ENCODE assay signal across 7 mouse cellular contexts in genomic region chr4:55532407-55533195, GRCm38 (mm10). TPM values are rescaled to one million over a fixed set of nuclear protein-coding genes. Genes with fewer than 3 reads are reported as not detected.
DNase-seq lines count a peak whose midpoint lies in the region; ATAC-seq lines count a peak whose summit lies in the region.

TSS of gene Klf4 (minus strand) at chr4:55532466.

- H3K4me1 ChIP-seq in embryonic facial prominence, embryonic 10.5 days = peaks cover 41% of the 10 kb centered on the region
- peaks cover 24% of the 10 kb centered on the region for H3K4me1 ChIP-seq in limb, embryonic 12.5 days (replicated peaks)
- peaks cover 29% of the 10 kb centered on the region for H3K4me1 ChIP-seq in midbrain, embryonic 14.5 days (ENCODE audit: control insufficient read depth, insufficient read depth, low read length)

- peak within 1 kb of the TSS; percentile 89 for H3K27ac ChIP-seq in embryonic facial prominence, embryonic 10.5 days (replicated peaks)
- H3K27ac ChIP-seq in limb, embryonic 12.5 days = peak within 1 kb of the TSS; percentile 88
- peak within 1 kb of the TSS; percentile 84 for H3K27ac ChIP-seq in midbrain, embryonic 14.5 days (replicated peaks; ENCODE audit: low read depth, low read length)

- DNase-seq in adrenal gland, postnatal 14 days = peak; percentile 97
- peak; percentile 96 for DNase-seq in embryonic facial prominence, embryonic 10.5 days (ENCODE audit: low spot score)
- DNase-seq in heart, adult 18-20 months = peak; percentile 94 to 96
- DNase-seq in kidney, adult 18-20 months = peak; percentile 90
- DNase-seq in midbrain, embryonic 14.5 days = peak; percentile 97
- DNase-seq in spleen, adult 12 weeks (ENCODE audit: low spot score) = peak; percentile 71

- no peaks in the 10 kb centered on the region for H3K36me3 ChIP-seq in embryonic facial prominence, embryonic 10.5 days (replicated peaks)
- no peaks in the 10 kb centered on the region for H3K36me3 ChIP-seq in limb, embryonic 12.5 days
- no peaks in the 10 kb centered on the region for H3K36me3 ChIP-seq in midbrain, embryonic 14.5 days (ENCODE audit: control insufficient read depth, insufficient read depth, low read length)

- H3K27me3 ChIP-seq in embryonic facial prominence, embryonic 10.5 days (replicated peaks; ENCODE audit: low read depth, poor library complexity, severe bottlenecking) = peaks cover 80% of the 10 kb centered on the region
- H3K27me3 ChIP-seq in limb, embryonic 12.5 days = peaks cover 46% of the 10 kb centered on the region
- H3K27me3 ChIP-seq in midbrain, embryonic 14.5 days (ENCODE audit: control insufficient read depth, insufficient read depth, low read length) = peaks cover 38% of the 10 kb centered on the region

- H3K9me3 ChIP-seq in embryonic facial prominence, embryonic 10.5 days = no peaks in the 10 kb centered on the region
- no peaks in the 10 kb centered on the region for H3K9me3 ChIP-seq in limb, embryonic 12.5 days
- H3K9me3 ChIP-seq in midbrain, embryonic 14.5 days (ENCODE audit: control insufficient read depth, low read length) = no peaks in the 10 kb centered on the region

- H3K9ac ChIP-seq in limb, embryonic 12.5 days (replicated peaks) = peak within 1 kb of the TSS; percentile 75
- H3K9ac ChIP-seq in midbrain, embryonic 14.5 days (replicated peaks; ENCODE audit: low read length) = peak within 1 kb of the TSS; percentile 69

- H3K4me3 ChIP-seq in embryonic facial prominence, embryonic 10.5 days = peak within 1 kb of the TSS; percentile 75
- peak within 1 kb of the TSS; percentile 62 for H3K4me3 ChIP-seq in limb, embryonic 12.5 days (replicated peaks)
- H3K4me3 ChIP-seq in midbrain, embryonic 14.5 days (replicated peaks; ENCODE audit: low read depth, low read length) = peak within 1 kb of the TSS; percentile 59

- peak; percentile 83 for ATAC-seq in limb, embryonic 12.5 days (ENCODE audit: insufficient number of reproducible peaks, insufficient read depth, low FRiP score, low TSS enrichment, low read depth)
- ATAC-seq in midbrain, embryonic 14.5 days (ENCODE audit: low FRiP score, low TSS enrichment) = peak; percentile 91

- WGBS in embryonic facial prominence, embryonic 10.5 days = under 1% methylated on average over 96 of the region's 99 CpGs
- WGBS in limb, embryonic 12.5 days = under 1% methylated on average over 82 of the region's 99 CpGs
- under 1% methylated on average over 75 of the region's 99 CpGs for WGBS in midbrain, embryonic 14.5 days

- H3K4me2 ChIP-seq in limb, embryonic 12.5 days = peak within 1 kb of the TSS; percentile 91
- H3K4me2 ChIP-seq in midbrain, embryonic 14.5 days (ENCODE audit: low read length) = peak within 1 kb of the TSS; percentile 96

RNA-seq across cellular contexts. Expression of gene Klf4, which starts in this region (rescaled TPM):
- total RNA-seq in adrenal gland, postnatal 14 days (2021) = 25.1 and 36.2 TPM in 2 replicates
- 0.67 and 1.5 TPM in 2 replicates for polyA plus RNA-seq in embryonic facial prominence, embryonic 10.5 days (2016; fragmentation: Nextera tagmentation; extraction: Ambion mirVana)
- total RNA-seq in heart, adult 18-20 months (2021) = 10 to 100 TPM; 40.8 to 43.4 TPM
- 3.3 and 3.7 TPM in 2 replicates for polyA plus RNA-seq in limb, embryonic 12.5 days (2016; fragmentation: Nextera tagmentation; extraction: Ambion mirVana)
- polyA plus RNA-seq in midbrain, embryonic 14.5 days (2014; fragmentation: Nextera tagmentation; extraction: Ambion mirVana) = 1.4 and 2.2 TPM in 2 replicates

Comparison
In these comparisons a context has a peak if more than half of its experiments do, and no peak if none do; other contexts are left out.
1. Peak in every context shown above with its lines: DNase-seq, ATAC-seq, H3K4me3 ChIP-seq and H3K27ac ChIP-seq.